Mouse (Mus musculus) limb, embryonic 11.5 days (tissue): ENCODE measurements around the gene Ldb3. TPM values are rescaled to one million over a fixed set of nuclear protein-coding genes. Genes with fewer than 3 reads are reported as not detected.

Source experiments
- ATAC-seq: fragments of 200-750 bp; cut with Nextera tagmentation; 2 replicates; pipeline ENCODE4 v1.8.0; 2017; ENCODE audit warnings: low read depth; ENCODE audit not compliant: insufficient number of reproducible peaks, low FRiP score, low TSS enrichment
- DNase-seq: peaks from one replicate; pipeline ENCODE4 v3.0.0-alpha.2; 2015; ENCODE audit warnings: low spot score
- H3K27ac ChIP-seq: fragments of 300-500 bp; sonication (generic); replicated peaks from 2 replicates; pipeline ENCODE4 v1.5.1; 2014; ENCODE audit warnings: low read depth, mild to moderate bottlenecking, low read length
- H3K27me3 ChIP-seq: fragments of 300-500 bp; sonication (generic); 2 replicates; pipeline ENCODE4 v1.6.1; 2014; ENCODE audit warnings: mild to moderate bottlenecking, low read length, mixed read lengths; ENCODE audit not compliant: control insufficient read depth, insufficient read depth
- H3K36me3 ChIP-seq: fragments of 300-500 bp; sonication (generic); 2 replicates; pipeline ENCODE4 v1.6.1; 2014; ENCODE audit warnings: mild to moderate bottlenecking, low read length, moderate library complexity, mixed read lengths; ENCODE audit not compliant: control insufficient read depth, insufficient read depth
- H3K4me1 ChIP-seq: fragments of 300-500 bp; sonication (generic); 2 replicates; pipeline ENCODE4 v1.6.1; 2014; ENCODE audit warnings: low read length, mixed read lengths; ENCODE audit not compliant: control insufficient read depth, insufficient read depth
- H3K4me2 ChIP-seq: fragments of 300-500 bp; sonication (generic); 2 replicates; pipeline ENCODE4 v1.6.1; 2014; ENCODE audit warnings: low read depth, mild to moderate bottlenecking, moderate library complexity; ENCODE audit not compliant: severe bottlenecking
- H3K4me3 ChIP-seq: fragments of 300-500 bp; sonication (generic); 2 replicates; pipeline ENCODE4 v1.5.1; 2014; ENCODE audit warnings: low read depth, low read length
- H3K9ac ChIP-seq: fragments of 300-500 bp; sonication (generic); 2 replicates; pipeline ENCODE4 v1.6.1; 2014; ENCODE audit warnings: mild to moderate bottlenecking, low read length
- H3K9me3 ChIP-seq: fragments of 300-500 bp; sonication (generic); 2 replicates; pipeline ENCODE4 v1.6.1; 2016; ENCODE audit warnings: low read length; ENCODE audit not compliant: control insufficient read depth
- WGBS: fragments of 180-500 bp; shearing (Covaris S2); extraction: QIAGEN DNeasy Blood & Tissue Kit; methylation state at CpG from one replicate; pipeline ENCODE4 v1.1.7; 2014; 5-methylcytosine and 5-hydroxymethylcytosine counted together
- polyA plus RNA-seq: library from polyadenylated mRNA; unstranded; fragments of >200 nt; fragmentation: Nextera tagmentation; extraction: Ambion mirVana; gene quantifications from 2 replicates; pipeline ENCODE4 v1.2.1, GENCODE M21; 2014

Ldb3 gene
- polyA plus RNA-seq, 1 experiment from 2014 or later: 0.68 TPM

- H3K4me1 ChIP-seq: no peaks in the 10 kb centered on the region
- no peaks in the 10 kb centered on the region for H3K9me3 ChIP-seq
- WGBS: 82% methylated on average over 9 of the region's 9 CpGs
- no peak overlapping the region for H3K27ac ChIP-seq
- no peak overlapping the region for H3K4me2 ChIP-seq
- no peaks in the 10 kb centered on the region for H3K27me3 ChIP-seq
- no peak overlapping the region for H3K9ac ChIP-seq
- DNase-seq (no peak), ATAC-seq (no peak)
- no peak overlapping the region for H3K4me3 ChIP-seq
- H3K36me3 ChIP-seq: no peaks in the 10 kb centered on the region
Measured at GRCm38 (mm10) chr14:34585358-34586105, 3.0 kb downstream of the Ldb3 start.

DNA sequence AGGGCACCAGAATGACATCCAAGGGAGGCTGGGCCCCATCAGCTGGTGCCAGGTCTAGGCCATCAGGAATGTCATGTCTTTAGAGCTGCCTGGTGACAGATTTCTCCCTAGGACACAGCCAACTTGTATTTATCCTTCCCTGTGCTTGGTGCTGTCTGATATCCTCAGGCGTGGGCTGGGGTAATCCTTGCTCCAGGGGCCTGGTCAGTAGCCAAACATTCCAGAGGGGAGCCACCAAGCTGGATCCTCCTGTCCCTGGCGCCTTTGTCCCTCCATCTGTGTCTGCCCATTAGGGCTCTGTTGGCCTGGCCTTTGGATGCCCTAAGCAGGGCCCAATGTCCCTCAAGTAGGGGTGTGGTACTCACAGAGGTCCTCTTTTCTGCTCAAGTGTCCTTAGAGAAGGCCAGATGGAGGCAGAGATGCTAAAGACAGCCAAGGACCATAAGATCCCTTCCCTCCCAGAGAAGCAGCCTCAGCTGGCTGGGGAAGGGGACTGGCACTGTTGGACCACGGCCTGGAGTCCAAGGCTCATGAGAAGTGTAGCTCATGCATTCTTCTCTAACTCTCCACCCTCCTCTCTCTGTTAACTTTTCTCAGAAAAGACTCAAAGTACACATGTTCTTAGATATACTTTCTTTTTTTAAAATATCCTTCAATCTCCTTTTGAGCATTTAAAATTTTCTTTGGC, 5.6 kb downstream of the Ldb3 start:
- DNase-seq (no peak), ATAC-seq (no peak)
- Histone ChIP-seq H3K27ac (no peak overlapping the region), H3K27me3 (no peaks in the 10 kb centered on the region), H3K36me3 (no peaks in the 10 kb centered on the region), H3K4me2 (no peak overlapping the region), H3K9me3 (no peaks in the 10 kb centered on the region), H3K9ac (no peak overlapping the region), H3K4me3 (no peak overlapping the region), H3K4me1 (no peaks in the 10 kb centered on the region)
- 69% methylated on average over 3 of the region's 3 CpGs for WGBS

- Histone ChIP-seq H3K9ac (no peak overlapping the region), H3K4me2 (no peak overlapping the region), H3K9me3 (no peaks in the 10 kb centered on the region; the same call in 1 of the 2 replicates), H3K27ac (no peak overlapping the region), H3K4me3 (no peak overlapping the region), H3K27me3 (no peaks in the 10 kb centered on the region), H3K4me1 (no peaks in the 10 kb centered on the region), H3K36me3 (no peaks in the 10 kb centered on the region)
- 73% methylated on average over 4 of the region's 4 CpGs for WGBS
- ATAC-seq (0 out of 2 replicates have a peak, but pooled peaks have one; percentile 12), DNase-seq (no peak)
Measured at GRCm38 (mm10) chr14:34576858-34577257, 11.6 kb downstream of the Ldb3 start.

GRCm38 (mm10) chr14:34574068-34574467, 14.4 kb downstream of the Ldb3 start:
- ATAC-seq (no peak), DNase-seq (no peak)
- no peaks in the 10 kb centered on the region for H3K27me3 ChIP-seq
- H3K9me3 ChIP-seq: no peaks in the 10 kb centered on the region; the same call in 1 of the 2 replicates
- H3K4me3 ChIP-seq: no peak overlapping the region
- no peak overlapping the region for H3K9ac ChIP-seq
- no peak overlapping the region for H3K27ac ChIP-seq
- no peaks in the 10 kb centered on the region for H3K36me3 ChIP-seq
- no peak overlapping the region for H3K4me2 ChIP-seq
- no peaks in the 10 kb centered on the region for H3K4me1 ChIP-seq
- WGBS: 39% methylated on average over 2 of the region's 2 CpGs

- Histone ChIP-seq H3K9me3 (no peaks in the 10 kb centered on the region; the same call in 1 of the 2 replicates), H3K36me3 (no peaks in the 10 kb centered on the region), H3K4me3 (no peak overlapping the region), H3K9ac (no peak overlapping the region), H3K4me2 (no peak overlapping the region; the same call in 1 of the 2 replicates), H3K4me1 (peaks cover 4% of the 10 kb centered on the region; the same call in 1 of the 2 replicates), H3K27me3 (no peaks in the 10 kb centered on the region), H3K27ac (no peak overlapping the region)
- DNase-seq (no peak), ATAC-seq (no peak)
- WGBS: 70% methylated on average over 9 of the region's 9 CpGs
Measured at GRCm38 (mm10) chr14:34573348-34573913, 15.1 kb downstream of the Ldb3 start.

GRCm38 (mm10) chr14:34571610-34572387, 16.7 kb downstream of the Ldb3 start:
- H3K4me2 ChIP-seq: no peak overlapping the region
- H3K4me3 ChIP-seq: no peak overlapping the region
- WGBS: 80% methylated on average over 17 of the region's 17 CpGs
- no peak overlapping the region for H3K9ac ChIP-seq
- ATAC-seq (no peak), DNase-seq (no peak)
- peaks cover 12% of the 10 kb centered on the region for H3K4me1 ChIP-seq
- no peaks in the 10 kb centered on the region for H3K27me3 ChIP-seq
- H3K9me3 ChIP-seq: no peaks in the 10 kb centered on the region; the same call in 1 of the 2 replicates
- H3K27ac ChIP-seq: no peak overlapping the region
- H3K36me3 ChIP-seq: no peaks in the 10 kb centered on the region

DNA sequence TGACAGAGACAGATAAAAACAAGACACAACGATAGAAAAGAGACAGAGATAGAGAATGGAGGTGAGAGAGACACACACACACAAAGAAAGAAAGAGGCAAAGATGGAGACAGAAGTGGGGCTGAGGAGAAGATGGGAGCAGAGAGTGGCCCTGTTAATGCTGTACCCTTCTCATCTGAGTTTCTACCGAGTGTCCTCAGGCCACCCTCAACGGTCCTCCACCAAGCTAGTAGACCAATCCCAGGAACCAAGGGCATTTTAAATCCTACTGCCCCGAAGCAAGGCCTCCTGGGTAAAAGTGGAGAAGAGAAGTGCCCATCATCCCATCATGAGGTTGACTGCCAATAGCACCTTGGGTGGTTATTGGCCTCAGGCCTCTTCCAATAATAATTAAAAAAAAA, 17.6 kb downstream of the Ldb3 start:
- Histone ChIP-seq H3K4me1 (peaks cover 12% of the 10 kb centered on the region), H3K27ac (no peak overlapping the region)
- WGBS: 90% methylated on average over 4 of the region's 4 CpGs

GRCm38 (mm10) chr14:34570294-34570693, 18.2 kb downstream of the Ldb3 start:
- ATAC-seq (peak; percentile 68; the same call in 1 of the 2 replicates), DNase-seq (peak; percentile 91)
- peaks cover 12% of the 10 kb centered on the region for H3K4me1 ChIP-seq
- peak overlapping the region; percentile 56; the same call in 1 of the 2 replicates for H3K4me2 ChIP-seq
- H3K36me3 ChIP-seq: no peaks in the 10 kb centered on the region
- 2% methylated on average over 6 of the region's 6 CpGs for WGBS
- H3K4me3 ChIP-seq: no peak overlapping the region
- no peaks in the 10 kb centered on the region; the same call in 1 of the 2 replicates for H3K9me3 ChIP-seq
- H3K27ac ChIP-seq: no peak overlapping the region
- no peak overlapping the region for H3K9ac ChIP-seq
- no peaks in the 10 kb centered on the region for H3K27me3 ChIP-seq

More for the DNA sequence above, 17.6 kb downstream of the Ldb3 start:
- Histone ChIP-seq H3K4me2 (no peak overlapping the region), H3K9ac (no peak overlapping the region), H3K4me3 (no peak overlapping the region), H3K36me3 (no peaks in the 10 kb centered on the region), H3K27me3 (no peaks in the 10 kb centered on the region), H3K9me3 (no peaks in the 10 kb centered on the region; the same call in 1 of the 2 replicates)
- DNase-seq (no peak), ATAC-seq (no peak)
